Mouse (Mus musculus): ENCODE results near the gene Pbx1. TPM values are rescaled to one million over a fixed set of nuclear protein-coding genes. Genes with fewer than 3 reads are reported as not detected.

The Pbx1 gene
- polyA plus RNA-seq, 1 experiment from 2014 or later, result 31.4 TPM

DNA sequence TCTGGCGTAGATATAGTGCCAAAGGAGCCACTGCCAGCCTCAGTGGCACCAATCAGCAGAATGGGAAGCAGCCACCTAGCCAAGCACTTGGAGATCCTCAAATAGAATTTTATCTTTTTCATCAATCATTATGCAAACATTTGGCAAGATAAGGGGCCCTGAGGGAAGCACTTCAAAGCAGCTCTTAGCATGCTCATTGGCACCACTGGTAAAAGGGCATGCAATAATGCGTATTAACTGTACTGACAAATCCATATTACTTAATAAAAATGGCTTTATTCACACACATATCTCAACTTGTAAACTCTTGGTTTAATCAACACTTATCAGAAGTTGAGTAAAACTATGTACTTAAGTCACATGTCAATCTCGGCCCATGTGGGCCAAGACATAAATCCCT lies 1.6 kb upstream of the Pbx1 start:
- Histone ChIP-seq H3K4me1 (peaks cover 2% of the 10 kb centered on the region; the same call in 1 of the 2 replicates), H3K4me3 (replicated peaks) (no peak overlapping the region), H3K36me3 (no peaks in the 10 kb centered on the region), H3K9ac (replicated peaks) (no peak overlapping the region), H3K9me3 (replicated peaks) (no peaks in the 10 kb centered on the region), H3K4me2 (no peak overlapping the region), H3K27ac (replicated peaks) (no peak overlapping the region), H3K27me3 (replicated peaks) (no peaks in the 10 kb centered on the region)
- 98% methylated on average over 3 of the region's 3 CpGs for WGBS
- ATAC-seq (ENCODE audit: low FRiP score), result no peak

DNA sequence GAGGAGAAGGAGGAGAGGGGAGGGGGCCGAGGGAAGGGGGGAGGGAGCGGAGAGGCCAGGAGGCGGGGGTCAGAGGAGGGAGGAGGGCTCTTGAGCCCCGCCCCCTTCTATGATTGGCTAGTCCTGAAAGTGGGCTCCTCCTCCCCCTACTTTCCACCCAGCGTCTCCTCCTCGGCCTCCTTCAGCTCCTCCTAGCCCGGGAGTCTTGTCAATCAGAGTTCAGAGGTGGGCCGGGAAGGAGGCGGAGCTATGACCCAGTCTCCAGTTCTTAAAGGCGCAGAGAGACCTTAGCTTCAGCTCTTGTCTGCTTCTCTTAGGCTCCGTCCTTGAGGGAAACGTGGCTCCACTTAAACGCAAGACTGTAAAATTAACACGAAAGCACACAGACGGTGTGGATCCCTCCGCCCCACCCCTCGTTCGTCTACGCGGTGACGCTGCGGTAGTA lies 233 bp upstream of the Pbx1 start:
- H3K4me1 ChIP-seq, result peaks cover 14% of the 10 kb centered on the region
- no peaks in the 10 kb centered on the region for H3K36me3 ChIP-seq
- H3K9ac ChIP-seq (replicated peaks), result no peak overlapping the region
- under 1% methylated on average over 22 of the region's 22 CpGs for WGBS
- no peak overlapping the region; the same call in 1 of the 2 replicates for H3K27ac ChIP-seq (replicated peaks)
- no peaks in the 10 kb centered on the region for H3K27me3 ChIP-seq (replicated peaks)
- peak overlapping the region; percentile 60 for H3K4me2 ChIP-seq
- H3K9me3 ChIP-seq (replicated peaks), result no peaks in the 10 kb centered on the region
- peak overlapping the region; percentile 38 for H3K4me3 ChIP-seq (replicated peaks)
- ATAC-seq (ENCODE audit: low FRiP score), result peak; percentile 99

DNA sequence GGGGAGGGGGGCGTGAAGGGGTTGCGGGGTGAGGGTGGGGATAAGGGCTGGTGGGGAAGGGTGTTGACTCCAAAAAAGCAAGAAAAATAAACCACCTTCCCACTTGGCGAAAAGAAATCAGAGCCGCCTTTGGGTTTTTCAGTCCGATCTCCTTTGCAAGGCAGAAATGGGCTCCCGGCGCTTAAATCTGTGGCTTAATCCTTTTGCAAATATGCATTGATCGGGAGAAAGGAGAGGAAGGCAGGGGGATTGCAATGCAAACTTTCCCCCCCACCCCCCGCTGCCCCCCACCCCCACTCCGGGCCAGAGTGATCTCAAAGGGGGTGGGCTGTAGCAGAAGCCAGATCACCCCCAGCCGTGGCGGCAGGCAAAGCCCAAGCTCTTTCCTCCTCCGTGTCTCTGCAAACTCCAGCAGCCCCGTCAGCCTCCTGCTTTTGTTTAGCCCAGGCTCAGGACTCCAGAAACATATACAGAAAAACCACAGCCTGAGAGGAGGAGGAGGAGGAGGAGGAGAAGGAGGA lies 299 bp downstream of the Pbx1 start:
- Histone ChIP-seq H3K4me2 (peak overlapping the region; percentile 61), H3K9me3 (replicated peaks) (no peaks in the 10 kb centered on the region), H3K9ac (replicated peaks) (peak overlapping the region; percentile 81), H3K36me3 (no peaks in the 10 kb centered on the region), H3K27ac (replicated peaks) (peak overlapping the region; percentile 94), H3K4me3 (replicated peaks) (peak overlapping the region; percentile 76), H3K27me3 (replicated peaks) (no peaks in the 10 kb centered on the region), H3K4me1 (peaks cover 16% of the 10 kb centered on the region)
- WGBS, result 1% methylated on average over 13 of the region's 14 CpGs
- peak; percentile 92 for ATAC-seq (ENCODE audit: low FRiP score)

DNA sequence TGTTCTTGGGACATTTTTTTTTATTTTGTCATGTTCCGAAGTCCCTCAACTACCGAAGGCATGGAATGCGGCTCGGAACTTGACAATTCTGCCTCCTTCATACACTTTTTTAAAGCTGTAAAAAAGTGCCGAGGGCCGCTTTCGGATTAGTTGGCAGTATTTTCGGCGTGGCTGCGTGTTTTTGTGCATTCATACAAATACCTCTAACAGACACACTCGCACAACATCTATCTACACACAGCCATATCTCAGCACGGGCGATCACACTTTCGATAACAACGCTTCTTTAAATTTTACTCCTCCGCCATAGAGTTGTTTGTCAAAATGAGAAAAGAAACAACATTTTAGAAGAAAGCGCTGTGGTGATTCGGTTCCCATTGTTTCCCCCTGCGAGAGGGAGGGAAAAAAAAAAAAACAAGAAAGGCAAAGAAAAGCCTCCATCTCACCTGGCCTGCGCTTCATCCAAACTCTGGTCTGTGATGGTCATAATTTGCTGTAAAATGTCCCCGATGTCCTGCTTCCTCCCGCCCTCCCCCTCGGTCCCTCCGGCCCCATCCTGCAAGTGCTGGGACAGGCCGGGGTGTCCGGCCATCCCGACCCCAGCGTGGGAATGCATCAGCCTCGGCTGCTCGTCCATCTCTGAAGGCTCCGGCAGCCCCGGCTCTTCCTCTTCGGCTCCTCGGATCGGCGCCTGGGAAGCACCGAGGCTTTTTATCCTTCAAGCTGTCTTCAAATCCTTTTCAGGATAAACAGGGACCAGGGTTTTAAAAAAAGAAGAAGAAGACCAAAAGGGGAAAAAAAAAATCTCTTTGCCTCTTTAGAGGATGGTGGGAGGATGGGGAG lies 981 bp downstream of the Pbx1 start:
- no peaks in the 10 kb centered on the region for H3K36me3 ChIP-seq
- no peaks in the 10 kb centered on the region for H3K27me3 ChIP-seq (replicated peaks)
- peaks cover 22% of the 10 kb centered on the region for H3K4me1 ChIP-seq
- no peak for ATAC-seq (ENCODE audit: low FRiP score)
- peak overlapping the region; percentile 94 for H3K27ac ChIP-seq (replicated peaks)
- peak overlapping the region; percentile 76 for H3K4me3 ChIP-seq (replicated peaks)
- H3K4me2 ChIP-seq, result peak overlapping the region; percentile 61
- under 1% methylated on average over 37 of the region's 37 CpGs for WGBS
- peak overlapping the region; percentile 81 for H3K9ac ChIP-seq (replicated peaks)
- H3K9me3 ChIP-seq (replicated peaks), result no peaks in the 10 kb centered on the region

DNA sequence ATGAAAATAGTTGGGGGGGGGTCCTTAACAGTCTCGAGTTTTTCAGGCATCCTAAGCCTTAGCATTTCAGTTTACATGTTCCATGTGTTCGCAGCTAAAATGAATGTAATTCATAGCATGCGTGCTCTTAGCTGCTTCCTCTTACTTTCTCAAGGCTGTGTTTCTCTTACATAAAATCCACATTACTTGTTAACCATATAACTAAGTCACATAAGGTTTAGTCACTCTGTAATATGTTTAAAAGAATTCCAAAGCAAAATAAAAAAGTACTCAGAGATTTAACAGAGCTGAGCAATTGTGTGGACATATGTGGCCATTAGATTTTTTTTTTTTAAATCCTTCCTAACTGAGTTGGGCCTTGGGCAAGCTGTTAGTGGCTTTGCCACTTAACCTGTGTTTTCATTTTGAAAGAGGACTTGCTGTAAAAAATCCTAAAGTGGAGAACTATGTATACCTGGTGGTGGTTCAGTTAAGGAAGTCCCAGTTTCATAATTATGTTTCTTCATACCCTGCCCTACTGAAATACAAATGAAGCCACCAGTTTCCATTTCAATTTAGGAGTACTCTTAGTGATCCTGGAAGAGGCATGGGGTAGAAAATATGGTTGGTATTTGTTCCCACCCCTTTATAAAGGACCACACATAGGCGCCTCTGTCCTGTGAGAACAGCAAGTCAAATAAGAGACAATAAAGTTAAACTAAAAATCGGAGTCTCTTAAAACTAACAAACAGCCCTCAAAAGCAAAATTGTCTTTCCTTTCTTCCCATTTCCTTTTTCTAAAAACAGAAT lies 2.0 kb downstream of the Pbx1 start:
- Histone ChIP-seq H3K4me3 (replicated peaks) (peak overlapping the region; percentile 76), H3K27ac (replicated peaks) (peak overlapping the region; percentile 41), H3K9ac (replicated peaks) (peak overlapping the region; percentile 48), H3K36me3 (no peaks in the 10 kb centered on the region), H3K9me3 (replicated peaks) (no peaks in the 10 kb centered on the region), H3K27me3 (replicated peaks) (no peaks in the 10 kb centered on the region), H3K4me2 (peak overlapping the region; percentile 61), H3K4me1 (peaks cover 31% of the 10 kb centered on the region)
- no peak for ATAC-seq (ENCODE audit: low FRiP score)
- WGBS, result 11% methylated on average over 5 of the region's 5 CpGs

DNA sequence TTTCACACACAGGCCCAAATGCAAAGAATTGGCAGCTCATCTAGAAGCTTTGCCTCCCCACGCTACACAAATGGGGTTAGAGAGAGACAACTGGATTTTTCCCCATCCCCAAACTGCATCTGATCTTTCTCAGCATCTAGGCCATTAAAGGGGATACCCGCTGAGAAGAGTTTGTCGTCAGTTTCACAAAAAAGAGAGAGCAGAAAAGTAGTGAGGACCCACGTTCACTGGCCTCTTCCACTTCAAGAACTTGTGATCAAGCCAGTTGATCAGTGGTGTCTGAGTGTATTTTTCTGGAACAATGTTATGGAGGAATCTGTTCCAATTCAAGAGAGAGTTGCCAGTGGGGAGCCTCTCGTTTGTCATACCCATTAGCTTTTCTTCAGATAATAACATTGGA lies 2.7 kb downstream of the Pbx1 start:
- Histone ChIP-seq H3K9me3 (replicated peaks) (no peaks in the 10 kb centered on the region), H3K36me3 (no peaks in the 10 kb centered on the region), H3K4me3 (replicated peaks) (peak overlapping the region; percentile 76), H3K27ac (replicated peaks) (peak overlapping the region; percentile 41; the same call in 1 of the 2 replicates), H3K27me3 (replicated peaks) (no peaks in the 10 kb centered on the region), H3K4me2 (peak overlapping the region; percentile 61), H3K4me1 (peaks cover 35% of the 10 kb centered on the region), H3K9ac (replicated peaks) (peak overlapping the region; percentile 48)
- no peak for ATAC-seq (ENCODE audit: low FRiP score)
- 10% methylated on average over 5 of the region's 5 CpGs for WGBS

DNA sequence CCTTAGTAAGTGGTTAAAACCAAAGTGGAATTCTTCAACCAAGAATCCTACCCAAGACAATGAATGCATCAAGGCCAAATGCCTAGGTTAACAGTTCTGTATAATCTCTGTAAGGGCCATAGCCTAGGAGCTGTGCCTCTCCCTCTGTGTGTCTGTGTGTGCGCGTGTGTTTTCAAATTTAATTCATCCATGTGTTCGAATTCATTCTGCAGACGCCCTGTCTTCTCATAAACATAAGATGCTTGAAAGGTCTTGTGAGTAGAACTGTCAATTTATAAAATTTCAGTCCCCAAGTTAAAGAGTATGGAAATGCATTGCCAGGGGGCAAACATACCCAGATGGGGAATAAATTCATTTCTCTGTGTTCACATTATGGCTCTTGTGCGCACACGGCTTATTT lies 3.8 kb downstream of the Pbx1 start:
- H3K9ac ChIP-seq (replicated peaks), result 0 out of 2 replicates have a peak overlapping the region, but pooled peaks have one; percentile 31
- peak overlapping the region; percentile 61 for H3K4me2 ChIP-seq
- H3K9me3 ChIP-seq (replicated peaks), result no peaks in the 10 kb centered on the region
- peak overlapping the region; percentile 76 for H3K4me3 ChIP-seq (replicated peaks)
- 13% methylated on average over 6 of the region's 6 CpGs for WGBS
- H3K27ac ChIP-seq (replicated peaks), result peak overlapping the region; percentile 45; the same call in 1 of the 2 replicates
- ATAC-seq (ENCODE audit: low FRiP score), result no peak
- peaks cover 43% of the 10 kb centered on the region for H3K4me1 ChIP-seq
- H3K36me3 ChIP-seq, result no peaks in the 10 kb centered on the region
- no peaks in the 10 kb centered on the region for H3K27me3 ChIP-seq (replicated peaks)

DNA sequence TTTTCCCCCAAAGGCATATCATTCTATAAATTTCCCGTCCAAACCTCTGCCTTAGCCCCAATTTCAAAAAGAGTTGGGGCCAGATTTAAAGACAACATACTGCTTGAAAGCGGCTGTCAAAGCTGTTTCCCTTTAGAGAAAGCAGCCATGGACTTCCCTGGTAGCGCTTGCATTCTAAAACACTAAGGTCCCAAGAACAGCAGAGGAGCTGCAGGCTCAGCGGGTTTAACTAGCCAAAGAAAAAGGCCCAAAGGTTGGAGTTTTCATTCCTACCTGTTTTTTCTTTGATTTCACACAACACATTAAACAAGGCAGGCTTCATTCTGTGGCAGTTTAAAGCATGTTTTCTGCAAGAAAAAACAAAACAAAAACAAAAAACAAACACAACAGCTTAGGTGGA lies 4.5 kb downstream of the Pbx1 start:
- WGBS, result 8% methylated on average over 4 of the region's 4 CpGs
- peak overlapping the region; percentile 31 for H3K9ac ChIP-seq (replicated peaks)
- H3K27ac ChIP-seq (replicated peaks), result peak overlapping the region; percentile 41; the same call in 1 of the 2 replicates
- peak overlapping the region; percentile 76 for H3K4me3 ChIP-seq (replicated peaks)
- H3K4me1 ChIP-seq, result peaks cover 46% of the 10 kb centered on the region
- no peaks in the 10 kb centered on the region for H3K9me3 ChIP-seq (replicated peaks)
- no peaks in the 10 kb centered on the region for H3K36me3 ChIP-seq
- no peaks in the 10 kb centered on the region for H3K27me3 ChIP-seq (replicated peaks)
- peak overlapping the region; percentile 61 for H3K4me2 ChIP-seq
- ATAC-seq (ENCODE audit: low FRiP score), result no peak

DNA sequence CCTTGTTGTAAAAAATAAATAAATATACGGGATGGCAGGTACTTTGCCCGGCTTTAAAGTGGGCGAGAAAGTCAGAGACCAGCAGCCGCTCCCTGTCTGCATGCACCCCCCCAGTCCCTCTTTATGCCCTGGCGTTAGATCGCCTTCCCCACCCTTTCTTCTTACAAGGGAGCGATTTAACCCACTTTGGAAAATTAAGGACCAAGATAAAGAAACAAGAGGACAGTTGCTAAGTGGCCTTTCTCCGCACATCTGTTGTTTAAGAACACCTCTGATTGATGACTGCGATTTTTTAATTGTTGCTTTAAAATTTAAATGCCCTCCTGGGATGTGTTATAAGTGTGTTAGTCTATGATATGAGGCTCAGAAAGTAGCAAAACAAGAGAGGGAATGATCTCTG lies 5.2 kb downstream of the Pbx1 start:
- Histone ChIP-seq H3K27ac (replicated peaks) (peak overlapping the region; percentile 19), H3K9ac (replicated peaks) (0 out of 2 replicates have a peak overlapping the region, but pooled peaks have one; percentile 30), H3K36me3 (no peaks in the 10 kb centered on the region), H3K4me1 (peaks cover 46% of the 10 kb centered on the region), H3K4me3 (replicated peaks) (peak overlapping the region; percentile 76), H3K4me2 (peak overlapping the region; percentile 61), H3K27me3 (replicated peaks) (no peaks in the 10 kb centered on the region), H3K9me3 (replicated peaks) (no peaks in the 10 kb centered on the region)
- ATAC-seq (ENCODE audit: low FRiP score), result no peak
- 17% methylated on average over 9 of the region's 9 CpGs for WGBS

DNA sequence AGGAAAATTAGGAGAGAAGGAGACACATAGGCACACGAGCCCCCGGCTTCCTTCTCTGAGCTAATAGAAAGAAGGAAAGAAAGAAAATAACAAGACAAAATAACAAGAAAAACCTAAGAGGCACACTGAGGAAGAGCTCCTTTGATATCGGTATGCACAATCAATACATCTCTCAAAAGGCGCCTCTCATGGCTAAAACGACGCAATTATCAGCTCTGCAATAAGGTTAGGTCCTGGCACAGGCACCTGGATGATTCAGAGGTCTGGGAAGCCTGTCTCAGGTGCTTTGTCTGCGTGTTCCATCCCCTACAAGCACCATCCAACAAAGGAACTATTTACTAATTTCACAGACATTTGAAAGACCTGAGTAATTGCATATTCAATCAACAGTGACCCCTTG lies 5.8 kb downstream of the Pbx1 start:
- Histone ChIP-seq H3K4me1 (peaks cover 46% of the 10 kb centered on the region), H3K27ac (replicated peaks) (peak overlapping the region; percentile 19; the same call in 1 of the 2 replicates), H3K27me3 (replicated peaks) (no peaks in the 10 kb centered on the region), H3K4me2 (peak overlapping the region; percentile 61), H3K4me3 (replicated peaks) (peak overlapping the region; percentile 76), H3K9ac (replicated peaks) (peak overlapping the region; percentile 30; the same call in 1 of the 2 replicates), H3K36me3 (no peaks in the 10 kb centered on the region), H3K9me3 (replicated peaks) (no peaks in the 10 kb centered on the region)
- 30% methylated on average over 7 of the region's 7 CpGs for WGBS
- ATAC-seq (ENCODE audit: low FRiP score), result no peak

DNA sequence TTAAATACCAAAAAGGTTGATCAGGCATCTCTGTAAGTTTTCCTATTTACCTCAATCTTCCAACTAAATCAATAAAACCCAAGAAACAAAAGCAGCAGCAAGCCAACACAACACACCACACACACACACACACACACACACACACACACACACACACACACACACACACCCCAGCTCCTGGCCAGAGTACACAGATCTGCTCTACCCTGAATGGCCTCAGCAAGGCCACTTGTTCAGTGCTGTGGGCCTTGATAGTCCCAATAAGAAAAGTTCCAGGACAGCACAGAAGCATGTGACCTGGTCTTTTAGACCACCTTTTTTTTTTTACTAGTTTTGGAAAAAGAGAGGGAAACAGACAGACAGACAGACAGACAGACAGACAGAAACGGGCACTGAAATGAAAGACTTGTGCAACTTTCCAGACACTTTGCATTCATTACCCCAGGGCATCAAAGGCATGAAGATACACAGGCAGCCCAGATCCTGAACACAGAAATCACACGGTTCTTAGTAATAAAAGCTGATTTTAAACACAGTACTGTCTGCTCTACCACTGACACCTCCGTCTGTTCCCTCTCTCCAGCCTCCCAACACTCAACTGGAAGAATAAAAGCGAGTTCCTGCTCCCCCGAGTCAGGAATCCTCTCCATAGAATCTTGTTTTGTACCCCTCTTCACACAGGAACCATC lies 6.9 kb downstream of the Pbx1 start:
- no peaks in the 10 kb centered on the region for H3K9me3 ChIP-seq (replicated peaks)
- no peak overlapping the region for H3K27ac ChIP-seq (replicated peaks)
- H3K4me3 ChIP-seq (replicated peaks), result peak overlapping the region; percentile 13; the same call in 1 of the 2 replicates
- 0 out of 2 replicates have a peak overlapping the region, but pooled peaks have one; percentile 17 for H3K9ac ChIP-seq (replicated peaks)
- no peak for ATAC-seq (ENCODE audit: low FRiP score)
- peaks cover 46% of the 10 kb centered on the region for H3K4me1 ChIP-seq
- WGBS, result 22% methylated on average over 5 of the region's 5 CpGs
- H3K4me2 ChIP-seq, result peak overlapping the region; percentile 61
- no peaks in the 10 kb centered on the region for H3K27me3 ChIP-seq (replicated peaks)
- H3K36me3 ChIP-seq, result no peaks in the 10 kb centered on the region

All from neural tube, embryonic 15.5 days (tissue).